16 mouse cellular contexts compared by ENCODE assay signal in genomic region chr5:44537316-44537999, GRCm38 (mm10).
A peak's percentile ranks its signal among the peaks of the same experiment; 100 is the strongest.
DNase-seq lines count a peak whose midpoint lies in the region; ATAC-seq and TF ChIP-seq lines count a peak whose summit lies in the region.
"Had no signal": no experiment of that assay in that cellular context is flagged by ENCODE, and none has a peak within 500 bp of the region (broad histone marks: within the 10 kb centered on the region; RNA-seq: fewer than 3 reads in every experiment).

No protein-coding gene starts in this region.

- WGBS in embryonic facial prominence, embryonic 12.5 days, result 67% methylated on average over 5 of the region's 5 CpGs
- WGBS in embryonic facial prominence, embryonic 10.5 days, result 85% methylated on average over 5 of the region's 5 CpGs
- WGBS in forebrain, embryonic 11.5 days, result 80% methylated on average over 5 of the region's 5 CpGs
- 44% methylated on average over 5 of the region's 5 CpGs for WGBS in hindbrain, embryonic 13.5 days
- WGBS in midbrain, embryonic 15.5 days, result 26% methylated on average over 5 of the region's 5 CpGs
- WGBS in lung, postnatal 0 days, result 87% methylated on average over 5 of the region's 5 CpGs

- no peaks in the 10 kb centered on the region for H3K9me3 ChIP-seq in embryonic facial prominence, embryonic 12.5 days
- no peaks in the 10 kb centered on the region for H3K9me3 ChIP-seq in embryonic facial prominence, embryonic 10.5 days
- no peaks in the 10 kb centered on the region for H3K9me3 ChIP-seq in forebrain, embryonic 11.5 days (ENCODE audit: control insufficient read depth, low read length)
- H3K9me3 ChIP-seq in hindbrain, embryonic 13.5 days, result no peaks in the 10 kb centered on the region
- no peaks in the 10 kb centered on the region for H3K9me3 ChIP-seq in midbrain, embryonic 15.5 days
- H3K9me3 ChIP-seq in lung, postnatal 0 days (ENCODE audit: low read length), result no peaks in the 10 kb centered on the region
- H3K9me3 ChIP-seq: limb, embryonic 12.5 days; liver, embryonic 15.5 days had no signal

- no peak for TF ChIP-seq CTCF in lung, postnatal 0 days (IDR thresholded peaks at IDR 0.05)

- no peak overlapping the region for H3K4me3 ChIP-seq in embryonic facial prominence, embryonic 12.5 days
- no peak overlapping the region for H3K4me3 ChIP-seq in embryonic facial prominence, embryonic 10.5 days
- H3K4me3 ChIP-seq in forebrain, embryonic 11.5 days (ENCODE audit: low read depth, low read length), result no peak overlapping the region
- no peak overlapping the region for H3K4me3 ChIP-seq in hindbrain, embryonic 13.5 days
- H3K4me3 ChIP-seq in midbrain, embryonic 15.5 days, result no peak overlapping the region
- no peak overlapping the region for H3K4me3 ChIP-seq in lung, postnatal 0 days (ENCODE audit: low read depth, low read length)
- H3K4me3 ChIP-seq: gastrocnemius, adult 2 months; limb, embryonic 12.5 days; liver, embryonic 15.5 days had no signal

- ATAC-seq in embryonic facial prominence, embryonic 12.5 days (ENCODE audit: insufficient number of reproducible peaks, insufficient read depth, low FRiP score, low TSS enrichment), result no peak
- no peak; the same call in 1 of the 2 replicates for ATAC-seq in forebrain, embryonic 11.5 days (replicated peaks; ENCODE audit: low FRiP score)
- ATAC-seq in hindbrain, embryonic 13.5 days (ENCODE audit: low FRiP score), result peak; percentile 57
- ATAC-seq in midbrain, embryonic 15.5 days (replicated peaks), result peak; percentile 40; the same call in 1 of the 2 replicates
- no peak for ATAC-seq in granulocyte monocyte progenitor cell, adult 5-6 weeks (replicated peaks; ENCODE audit: poor library complexity, severe bottlenecking)
- no peak for ATAC-seq in lung, postnatal 0 days
- ATAC-seq: intestine, embryonic 16.5 days had no signal

- H3K4me2 ChIP-seq in embryonic facial prominence, embryonic 12.5 days (replicated peaks), result no peak overlapping the region
- H3K4me2 ChIP-seq in forebrain, embryonic 11.5 days (ENCODE audit: low read depth, low read length, severe bottlenecking), result no peak overlapping the region
- H3K4me2 ChIP-seq in hindbrain, embryonic 13.5 days, result no peak overlapping the region
- H3K4me2 ChIP-seq in midbrain, embryonic 15.5 days, result no peak overlapping the region; the same call in 1 of the 2 replicates
- no peak overlapping the region for H3K4me2 ChIP-seq in lung, postnatal 0 days (replicated peaks; ENCODE audit: low read depth, low read length)
- H3K4me2 ChIP-seq: limb, embryonic 12.5 days; liver, embryonic 15.5 days had no signal

- H3K36me3 ChIP-seq in embryonic facial prominence, embryonic 12.5 days, result no peaks in the 10 kb centered on the region
- no peaks in the 10 kb centered on the region for H3K36me3 ChIP-seq in embryonic facial prominence, embryonic 10.5 days (replicated peaks)
- H3K36me3 ChIP-seq in forebrain, embryonic 11.5 days (ENCODE audit: control insufficient read depth, insufficient read depth, low read length), result no peaks in the 10 kb centered on the region
- H3K36me3 ChIP-seq in hindbrain, embryonic 13.5 days, result no peaks in the 10 kb centered on the region
- no peaks in the 10 kb centered on the region for H3K36me3 ChIP-seq in midbrain, embryonic 15.5 days (replicated peaks)
- H3K36me3 ChIP-seq in lung, postnatal 0 days (ENCODE audit: insufficient read depth, low read length), result no peaks in the 10 kb centered on the region
- H3K36me3 ChIP-seq: liver, embryonic 15.5 days had no signal

- TF ChIP-seq EP300 in lung, postnatal 0 days (IDR thresholded peaks at IDR 0.05), result no peak

- no peak for DNase-seq in embryonic facial prominence, embryonic 10.5 days (ENCODE audit: low spot score)
- no peak for DNase-seq in forebrain, embryonic 11.5 days (ENCODE audit: low spot score)
- no peak for DNase-seq in heart, postnatal 14 days
- no peak for DNase-seq in lung, postnatal 0 days (ENCODE audit: low spot score)
- DNase-seq: adrenal gland, adult 8-10 months; gastrocnemius, adult 2 months; kidney, postnatal 14 days; lung, postnatal 36 days; thymus, postnatal 36 days had no signal

- intact Hi-C loops in heart, postnatal 14 days (cut with DNase I), result no loop called here

- H3K4me1 ChIP-seq in embryonic facial prominence, embryonic 12.5 days, result peaks cover 6% of the 10 kb centered on the region; the same call in 1 of the 2 replicates
- peaks cover 18% of the 10 kb centered on the region for H3K4me1 ChIP-seq in embryonic facial prominence, embryonic 10.5 days
- 0 out of 2 replicates have a peak, but pooled peaks cover 2% of the 10 kb centered on the region for H3K4me1 ChIP-seq in forebrain, embryonic 11.5 days (replicated peaks; ENCODE audit: control insufficient read depth, insufficient read depth, low read length)
- H3K4me1 ChIP-seq in hindbrain, embryonic 13.5 days (replicated peaks), result peaks cover 30% of the 10 kb centered on the region
- H3K4me1 ChIP-seq in midbrain, embryonic 15.5 days, result peaks cover 27% of the 10 kb centered on the region
- H3K4me1 ChIP-seq in lung, postnatal 0 days (ENCODE audit: insufficient read depth, low read depth, low read length), result no peaks in the 10 kb centered on the region
- H3K4me1 ChIP-seq: liver, embryonic 15.5 days had no signal

- no peaks in the 10 kb centered on the region for H3K27me3 ChIP-seq in embryonic facial prominence, embryonic 12.5 days
- H3K27me3 ChIP-seq in embryonic facial prominence, embryonic 10.5 days (replicated peaks; ENCODE audit: low read depth, poor library complexity, severe bottlenecking), result no peaks in the 10 kb centered on the region
- H3K27me3 ChIP-seq in forebrain, embryonic 11.5 days (ENCODE audit: control insufficient read depth, insufficient read depth, low read length), result no peaks in the 10 kb centered on the region
- H3K27me3 ChIP-seq in hindbrain, embryonic 13.5 days, result no peaks in the 10 kb centered on the region
- no peaks in the 10 kb centered on the region for H3K27me3 ChIP-seq in midbrain, embryonic 15.5 days (replicated peaks)
- H3K27me3 ChIP-seq in lung, postnatal 0 days (replicated peaks; ENCODE audit: insufficient read depth, low read length), result no peaks in the 10 kb centered on the region
- H3K27me3 ChIP-seq: limb, embryonic 12.5 days; liver, embryonic 15.5 days had no signal

- H3K27ac ChIP-seq in embryonic facial prominence, embryonic 12.5 days, result 0 out of 2 replicates have a peak overlapping the region, but pooled peaks have one; percentile 23
- H3K27ac ChIP-seq in embryonic facial prominence, embryonic 10.5 days (replicated peaks), result no peak overlapping the region
- peak overlapping the region; percentile 27; the same call in 1 of the 2 replicates for H3K27ac ChIP-seq in forebrain, embryonic 11.5 days (ENCODE audit: low read depth, low read length)
- peak overlapping the region; percentile 77 for H3K27ac ChIP-seq in hindbrain, embryonic 13.5 days
- H3K27ac ChIP-seq in midbrain, embryonic 15.5 days, result peak overlapping the region; percentile 85
- H3K27ac ChIP-seq in lung, postnatal 0 days (ENCODE audit: low read length), result no peak overlapping the region
- H3K27ac ChIP-seq: gastrocnemius, adult 2 months; limb, embryonic 12.5 days; liver, embryonic 15.5 days had no signal

- no peak overlapping the region for H3K9ac ChIP-seq in embryonic facial prominence, embryonic 12.5 days
- no peak overlapping the region for H3K9ac ChIP-seq in forebrain, embryonic 11.5 days (ENCODE audit: low read length)
- no peak overlapping the region for H3K9ac ChIP-seq in hindbrain, embryonic 13.5 days
- H3K9ac ChIP-seq in midbrain, embryonic 15.5 days, result no peak overlapping the region
- no peak overlapping the region for H3K9ac ChIP-seq in lung, postnatal 0 days (replicated peaks; ENCODE audit: low read depth)
- H3K9ac ChIP-seq: limb, embryonic 12.5 days; liver, embryonic 15.5 days had no signal

Comparison
In these comparisons a context has a peak if more than half of its experiments do, and no peak if none do; other contexts are left out.
1. H3K27ac ChIP-seq: peak in embryonic facial prominence, embryonic 12.5 days (single experiment), forebrain, embryonic 11.5 days (single experiment), hindbrain, embryonic 13.5 days (single experiment) and midbrain, embryonic 15.5 days (single experiment); none in embryonic facial prominence, embryonic 10.5 days (single experiment) and lung, postnatal 0 days (single experiment).
2. ATAC-seq: peak in hindbrain, embryonic 13.5 days (single experiment) and midbrain, embryonic 15.5 days (single experiment); none in embryonic facial prominence, embryonic 12.5 days (single experiment), forebrain, embryonic 11.5 days (single experiment), granulocyte monocyte progenitor cell, adult 5-6 weeks (single experiment) and lung, postnatal 0 days (single experiment).